Mouse (Mus musculus) large intestine, adult 2 months (tissue): ENCODE results near the gene Exoc3l4. TPM values are rescaled to one million over a fixed set of nuclear protein-coding genes. Genes with fewer than 3 reads are reported as not detected.
A peak's percentile ranks its signal among the peaks of the same experiment; 100 is the strongest.

ENCODE experiments used
- DNase-seq: peaks from one replicate; pipeline ENCODE4 v3.0.0-alpha.2; 2012; ENCODE audit warnings: low read depth, low spot score
- WGBS: fragments of 180-500 bp; shearing (Covaris S2); methylation state at CpG from one replicate; pipeline ENCODE4 v1.1.7; 2018; 5-methylcytosine and 5-hydroxymethylcytosine counted together
- polyA plus RNA-seq: library from polyadenylated mRNA; depleted of rRNA; stranded (reverse); fragments of >200 nt; gene quantifications from 2 replicates; pipeline ENCODE4 v1.2.3, GENCODE M21; 2012; rRNA removed

Exoc3l4 gene
- polyA plus RNA-seq: 197 and 357 TPM in 2 replicates

GRCm38 (mm10) chr12:111416921-111417779 is at the start of gene Exoc3l4:
Exoc3l4 (plus strand) TSS chr12:111417017.
- DNase-seq: no peak
- 6% methylated on average over 17 of the region's 17 CpGs for WGBS

GRCm38 (mm10) chr12:111367065-111367464 is 49.8 kb upstream of the Exoc3l4 start:
- no peak for DNase-seq
- WGBS: 36% methylated on average over 7 of the region's 7 CpGs

- WGBS: 59% methylated on average over 4 of the region's 4 CpGs
- DNase-seq: no peak
Observed at GRCm38 (mm10) chr12:111370249-111370648, 46.6 kb upstream of the Exoc3l4 start.

- DNase-seq: no peak
- 82% methylated on average over 7 of the region's 7 CpGs for WGBS
Observed at GRCm38 (mm10) chr12:111371905-111372304, 44.9 kb upstream of the Exoc3l4 start.

GRCm38 (mm10) chr12:111373411-111373810 is 43.4 kb upstream of the Exoc3l4 start:
- 30% methylated on average over 6 of the region's 6 CpGs for WGBS
- no peak for DNase-seq

- 18% methylated on average over 10 of the region's 10 CpGs for WGBS
- no peak for DNase-seq
Observed at GRCm38 (mm10) chr12:111374727-111375126, 42.1 kb upstream of the Exoc3l4 start.

- WGBS: 39% methylated on average over 12 of the region's 12 CpGs
- DNase-seq: no peak
Observed at GRCm38 (mm10) chr12:111375559-111375958, 41.3 kb upstream of the Exoc3l4 start.

GRCm38 (mm10) chr12:111376053-111376452 is 40.8 kb upstream of the Exoc3l4 start:
- DNase-seq: no peak
- 7% methylated on average over 6 of the region's 6 CpGs for WGBS

GRCm38 (mm10) chr12:111376826-111377331 is 39.9 kb upstream of the Exoc3l4 start:
- no peak for DNase-seq
- 1% methylated on average over 49 of the region's 49 CpGs for WGBS

- DNase-seq: no peak
- under 1% methylated on average over 90 of the region's 94 CpGs for WGBS
Observed at GRCm38 (mm10) chr12:111377376-111377973, 39.3 kb upstream of the Exoc3l4 start, which contains the start of gene Cdc42bpb. Cdc42bpb (minus strand) TSS chr12:111377718.

GRCm38 (mm10) chr12:111377986-111378490 is 38.8 kb upstream of the Exoc3l4 start:
- DNase-seq: no peak
- WGBS: under 1% methylated on average over 32 of the region's 32 CpGs

GRCm38 (mm10) chr12:111378812-111379211 is 38.0 kb upstream of the Exoc3l4 start:
- 62% methylated on average over 12 of the region's 12 CpGs for WGBS
- DNase-seq: no peak

GRCm38 (mm10) chr12:111385883-111386641 is 30.8 kb upstream of the Exoc3l4 start:
- WGBS: 79% methylated on average over 13 of the region's 13 CpGs
- DNase-seq: no peak

GRCm38 (mm10) chr12:111386642-111387120 is 30.1 kb upstream of the Exoc3l4 start:
- 4% methylated on average over 8 of the region's 8 CpGs for WGBS
- DNase-seq: peak; percentile 76

GRCm38 (mm10) chr12:111387146-111387545 is 29.7 kb upstream of the Exoc3l4 start:
- 48% methylated on average over 4 of the region's 4 CpGs for WGBS
- DNase-seq: no peak

- no peak for DNase-seq
- 82% methylated on average over 6 of the region's 6 CpGs for WGBS
Observed at GRCm38 (mm10) chr12:111394008-111394407, 22.8 kb upstream of the Exoc3l4 start.

- DNase-seq: no peak
- WGBS: 44% methylated on average over 5 of the region's 5 CpGs
Observed at GRCm38 (mm10) chr12:111396997-111397396, 19.8 kb upstream of the Exoc3l4 start.

GRCm38 (mm10) chr12:111401454-111402184 is 15.2 kb upstream of the Exoc3l4 start:
- DNase-seq: peak; percentile 87
- 30% methylated on average over 15 of the region's 15 CpGs for WGBS

- WGBS: 46% methylated on average over 10 of the region's 10 CpGs
- DNase-seq: no peak
Observed at GRCm38 (mm10) chr12:111404880-111405279, 11.9 kb upstream of the Exoc3l4 start.
